8 mouse cellular contexts compared by ENCODE assay signal in the genomic region with DNA sequence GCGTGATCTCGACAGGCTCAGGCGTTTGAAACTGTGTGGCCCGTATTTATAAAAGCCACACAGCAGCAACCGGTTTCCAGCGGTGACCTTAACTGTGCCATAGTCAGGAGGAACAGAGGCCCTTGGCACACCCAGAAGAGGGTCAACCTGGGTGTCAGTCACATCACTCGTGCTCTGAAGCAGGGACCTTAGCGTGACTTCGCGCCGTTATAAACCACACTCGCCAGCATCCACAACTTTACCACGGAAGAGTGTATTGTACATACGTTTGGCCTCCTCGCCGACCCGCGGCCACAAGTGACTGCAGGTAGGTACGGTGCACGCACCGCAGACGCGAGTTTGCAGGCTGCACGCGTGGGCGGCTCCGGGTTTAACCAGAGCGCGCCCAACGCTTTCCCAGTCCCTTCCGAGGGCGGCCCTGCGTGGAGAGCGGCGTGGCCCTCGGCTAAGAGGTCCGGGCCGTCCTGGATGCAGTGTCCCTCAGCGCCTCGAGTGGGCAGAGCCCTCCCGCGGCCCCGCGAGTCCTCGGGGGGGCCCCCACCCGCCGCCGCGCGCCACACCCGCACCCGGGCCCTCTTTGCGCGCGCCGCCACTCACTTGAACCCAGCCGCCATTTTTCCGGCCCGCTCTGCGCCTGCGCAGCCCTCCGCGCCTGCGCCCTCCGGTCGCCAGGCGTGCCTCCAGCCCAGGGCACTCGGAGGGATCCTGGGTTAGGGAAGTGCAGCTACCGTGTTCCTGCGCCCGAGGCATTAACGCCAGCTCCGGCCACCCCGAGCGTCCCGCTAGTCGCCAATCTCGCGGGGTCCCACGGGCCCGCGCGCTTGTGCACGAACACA. TPM values are rescaled to one million over a fixed set of nuclear protein-coding genes. Genes with fewer than 3 reads are reported as not detected.
DNase-seq lines count a peak whose midpoint lies in the region; ATAC-seq lines count a peak whose summit lies in the region.

No protein-coding gene starts in this region.

- intact Hi-C loops in left cerebral cortex, postnatal 10 days (cut with DNase I): loop anchor here (5.0 to 10.0 kb wide), 3 partner anchors 68 to 620 kb away; no protein-coding TSS in a partner anchor

- H3K9ac ChIP-seq in intestine, embryonic 14.5 days (ENCODE audit: low read length): peak overlapping the region; percentile 94

- ATAC-seq in intestine, embryonic 14.5 days (replicated peaks; ENCODE audit: low FRiP score, low TSS enrichment, low read depth): peak; percentile 93
- peak; percentile 76 for ATAC-seq in megakaryocyte progenitor cell, adult 5-6 weeks (replicated peaks; ENCODE audit: poor library complexity)

- H3K4me2 ChIP-seq in intestine, embryonic 14.5 days (ENCODE audit: low read length): peak overlapping the region; percentile 87

- no peaks in the 10 kb centered on the region for H3K9me3 ChIP-seq in intestine, embryonic 14.5 days (ENCODE audit: control insufficient read depth, low read length)

- H3K4me3 ChIP-seq in intestine, embryonic 14.5 days (ENCODE audit: low read depth, low read length): peak overlapping the region; percentile 91

- under 1% methylated on average over 78 of the region's 84 CpGs for WGBS in intestine, embryonic 14.5 days

- no peaks in the 10 kb centered on the region; the same call in 1 of the 2 replicates for H3K4me1 ChIP-seq in intestine, embryonic 14.5 days (replicated peaks; ENCODE audit: control insufficient read depth, insufficient read depth, low read length)

- DNase-seq in adrenal gland, adult 18-20 months (ENCODE audit: low spot score in 2 of 2): peak; percentile 91 to 94
- DNase-seq in embryo, embryonic 11 days: peak; percentile 91
- DNase-seq in gastrocnemius, postnatal 25 days: peak; percentile 88
- DNase-seq in intestine, embryonic 14.5 days (ENCODE audit: low spot score): peak; percentile 93
- DNase-seq in left cerebral cortex, postnatal 10 days (ENCODE audit: extremely low spot score in 1 of 2, low spot score in 2 of 2): peak; percentile 86 to 93
- DNase-seq in right cerebral cortex, postnatal 10 days (ENCODE audit: low spot score in 2 of 2): peak; percentile 92 to 94
- DNase-seq in urinary bladder, postnatal 25 days (ENCODE audit: low spot score): peak; percentile 90

- H3K27me3 ChIP-seq in intestine, embryonic 14.5 days (replicated peaks; ENCODE audit: control insufficient read depth, insufficient read depth, low read length): no peaks in the 10 kb centered on the region

- H3K27ac ChIP-seq in intestine, embryonic 14.5 days (ENCODE audit: low read depth): peak overlapping the region; percentile 99

- H3K36me3 ChIP-seq in intestine, embryonic 14.5 days (ENCODE audit: control insufficient read depth, insufficient read depth, low read length): peaks cover 45% of the 10 kb centered on the region

RNA-seq across cellular contexts. Expression of a gene that starts 0.6 kb away (rescaled TPM):
- 10 to 100 TPM; 25.7 to 34.4 TPM for total RNA-seq in adrenal gland, adult 18-20 months (2021)
- 1 to 10 TPM; 8.9 to 9.8 TPM for total RNA-seq in gastrocnemius, postnatal 25 days (2021)
- polyA plus RNA-seq in intestine, embryonic 14.5 days (2014; fragmentation: Nextera tagmentation; extraction: Ambion mirVana): 134 and 141 TPM in 2 replicates
- total RNA-seq in left cerebral cortex, postnatal 10 days (2021): 10 to 100 TPM; 34.9 to 36.3 TPM
- total RNA-seq in megakaryocyte progenitor cell, adult 5-6 weeks (2015): 190 and 219 TPM in 2 replicates
- total RNA-seq in megakaryocyte progenitor cell, adult 5-6 weeks (2017): 254 and 259 TPM in 2 replicates

RNA-seq across cellular contexts. Expression of a gene that starts 0.7 kb away (rescaled TPM):
- total RNA-seq in adrenal gland, adult 18-20 months (2021): 10 to 100 TPM; 33.6 to 43.3 TPM
- 1 to 10 TPM; 9.3 to 9.4 TPM for total RNA-seq in gastrocnemius, postnatal 25 days (2021)
- polyA plus RNA-seq in intestine, embryonic 14.5 days (2014; fragmentation: Nextera tagmentation; extraction: Ambion mirVana): 57.0 and 58.3 TPM in 2 replicates
- 10 to 100 TPM; 24.3 to 25.6 TPM for total RNA-seq in left cerebral cortex, postnatal 10 days (2021)
- total RNA-seq in megakaryocyte progenitor cell, adult 5-6 weeks (2015): 55.8 and 67.4 TPM in 2 replicates
- 42.0 and 42.3 TPM in 2 replicates for total RNA-seq in megakaryocyte progenitor cell, adult 5-6 weeks (2017)

RNA-seq across cellular contexts. Expression of a gene that starts 20.5 kb away (rescaled TPM):
- total RNA-seq in adrenal gland, adult 18-20 months (2021): not detected
- total RNA-seq in gastrocnemius, postnatal 25 days (2021): not detected
- polyA plus RNA-seq in intestine, embryonic 14.5 days (2014; fragmentation: Nextera tagmentation; extraction: Ambion mirVana): 1.5 and 2.4 TPM in 2 replicates
- total RNA-seq in left cerebral cortex, postnatal 10 days (2021): not detected
- not detected in 2 replicates for total RNA-seq in megakaryocyte progenitor cell, adult 5-6 weeks (2015)
- total RNA-seq in megakaryocyte progenitor cell, adult 5-6 weeks (2017): not detected in 2 replicates

RNA-seq across cellular contexts. Expression of a gene that starts 20.8 kb away (rescaled TPM):
- total RNA-seq in adrenal gland, adult 18-20 months (2021): 10 to 100 TPM in 1 of 2 experiments, 1 to 10 TPM in 1; 9.8 to 19.8 TPM
- total RNA-seq in gastrocnemius, postnatal 25 days (2021): under 1 TPM; 0.16 to 0.51 TPM
- 3.7 TPM in 2 replicates for polyA plus RNA-seq in intestine, embryonic 14.5 days (2014; fragmentation: Nextera tagmentation; extraction: Ambion mirVana)
- 1 to 10 TPM; 4.8 to 5.1 TPM for total RNA-seq in left cerebral cortex, postnatal 10 days (2021)
- not detected in 2 replicates for total RNA-seq in megakaryocyte progenitor cell, adult 5-6 weeks (2015)
- total RNA-seq in megakaryocyte progenitor cell, adult 5-6 weeks (2017): not detected in 2 replicates

RNA-seq across cellular contexts. Expression of a gene that starts 42.0 kb away (rescaled TPM):
- total RNA-seq in adrenal gland, adult 18-20 months (2021): 10 to 100 TPM; 35.6 to 37.4 TPM
- total RNA-seq in gastrocnemius, postnatal 25 days (2021): 10 to 100 TPM; 12.1 to 12.4 TPM
- 100 and 107 TPM in 2 replicates for polyA plus RNA-seq in intestine, embryonic 14.5 days (2014; fragmentation: Nextera tagmentation; extraction: Ambion mirVana)
- total RNA-seq in left cerebral cortex, postnatal 10 days (2021): 10 to 100 TPM; 45.7 to 54.1 TPM
- total RNA-seq in megakaryocyte progenitor cell, adult 5-6 weeks (2015): 92.6 and 93.8 TPM in 2 replicates
- total RNA-seq in megakaryocyte progenitor cell, adult 5-6 weeks (2017): 47.4 and 84.9 TPM in 2 replicates

Comparison
In these comparisons a context has a peak if more than half of its experiments do, and no peak if none do; other contexts are left out.
1. Peak in every context shown above with its lines: DNase-seq, ATAC-seq, H3K4me3 ChIP-seq and H3K27ac ChIP-seq.
2. RNA of a gene that starts 0.6 kb away (total RNA-seq): 190 to 259 TPM in megakaryocyte progenitor cell, adult 5-6 weeks; 34.9 to 36.3 TPM in left cerebral cortex, postnatal 10 days, 25.7 to 34.4 TPM in adrenal gland, adult 18-20 months and 8.9 to 9.8 TPM in gastrocnemius, postnatal 25 days; every median in the first group is over 4 times any median in the second.